Mouse (Mus musculus): Measurements from ENCODE around the gene Camkv. TPM values are rescaled to one million over a fixed set of nuclear protein-coding genes. Genes with fewer than 3 reads are reported as not detected.

Gene Camkv
- polyA plus RNA-seq, 1 experiment = 0.02 TPM

DNA sequence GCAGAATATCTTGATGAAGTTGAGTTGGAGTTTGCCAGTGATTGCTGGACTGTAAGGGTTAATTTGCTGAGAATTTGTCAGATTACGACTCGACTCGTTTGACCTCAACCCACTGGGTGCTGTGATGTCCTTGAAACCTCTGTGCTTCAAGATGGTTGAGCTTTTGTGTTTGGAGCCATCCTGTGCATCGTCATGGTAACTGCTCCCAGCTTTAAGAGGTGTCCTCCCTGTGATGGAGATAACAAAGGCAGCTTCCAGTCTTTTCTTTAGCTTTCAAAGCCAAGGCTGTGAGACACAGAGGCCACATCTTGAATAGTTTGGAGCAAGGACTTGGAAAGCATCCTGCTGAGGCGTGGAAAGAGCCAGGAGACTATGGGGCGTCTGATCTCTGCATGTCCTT lies 21.7 kb downstream of the Camkv start:
- DNase-seq (ENCODE audit: low read depth, low spot score) = no peak
- 65% methylated on average over 6 of the region's 6 CpGs for WGBS

GRCm38 (mm10) chr9:107959896-107960295 lies 24.4 kb downstream of the Camkv start:
- WGBS = 75% methylated on average over 6 of the region's 6 CpGs
- DNase-seq (ENCODE audit: low read depth, low spot score) = no peak

GRCm38 (mm10) chr9:107960928-107961327 lies 25.5 kb downstream of the Camkv start:
- DNase-seq (ENCODE audit: low read depth, low spot score) = no peak
- 82% methylated on average over 4 of the region's 4 CpGs for WGBS

DNA sequence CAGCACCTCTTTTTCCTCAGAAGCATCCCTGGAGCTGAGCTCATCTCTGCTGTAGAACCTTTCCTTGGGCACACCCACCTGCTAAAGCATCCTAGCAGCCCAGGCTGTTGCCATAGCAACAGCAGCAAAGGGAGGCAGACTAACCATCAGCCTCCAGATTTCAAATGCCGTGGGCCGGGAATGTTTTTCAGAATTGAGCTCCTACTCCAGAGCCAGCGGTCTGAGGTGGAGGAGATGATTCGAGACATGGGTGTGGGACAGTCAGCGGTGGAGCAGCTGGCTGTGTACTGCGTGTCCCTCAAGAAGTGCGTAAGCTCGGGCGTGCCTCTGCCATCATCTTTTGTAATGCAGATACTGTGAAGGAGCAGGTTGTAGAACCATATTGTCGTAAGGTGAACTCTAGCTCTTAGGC lies 25.9 kb downstream of the Camkv start:
- 90% methylated on average over 10 of the region's 10 CpGs for whole genome bisulfite sequencing
- no peak for DNase-seq (ENCODE audit: low read depth, low spot score)

GRCm38 (mm10) chr9:107961881-107962280 lies 26.4 kb downstream of the Camkv start:
- DNase-seq (ENCODE audit: low read depth, low spot score) = no peak
- WGBS = 61% methylated on average over 5 of the region's 5 CpGs

DNA sequence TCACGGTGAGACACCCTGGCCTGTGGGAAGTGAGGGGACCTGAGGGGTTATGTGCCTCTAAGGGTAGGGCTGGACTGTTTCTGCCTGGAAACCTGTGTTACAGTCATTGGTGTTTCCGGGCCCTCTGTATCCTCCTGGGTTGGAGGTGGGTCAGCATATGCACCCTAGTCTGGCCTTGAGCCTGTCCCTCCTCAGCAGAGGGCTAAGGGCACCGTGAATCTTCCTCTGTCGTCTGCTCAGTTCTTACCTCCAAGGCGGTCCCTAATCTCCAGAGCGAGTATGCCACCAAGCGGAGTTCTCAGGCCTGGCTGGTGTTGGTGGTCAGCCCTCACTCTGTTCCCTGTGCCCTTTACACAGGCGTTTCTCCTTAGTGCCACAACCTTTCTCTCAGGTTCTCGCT lies 27.4 kb downstream of the Camkv start:
- 97% methylated on average over 9 of the region's 9 CpGs for WGBS
- DNase-seq (ENCODE audit: low read depth, low spot score) = no peak

DNA sequence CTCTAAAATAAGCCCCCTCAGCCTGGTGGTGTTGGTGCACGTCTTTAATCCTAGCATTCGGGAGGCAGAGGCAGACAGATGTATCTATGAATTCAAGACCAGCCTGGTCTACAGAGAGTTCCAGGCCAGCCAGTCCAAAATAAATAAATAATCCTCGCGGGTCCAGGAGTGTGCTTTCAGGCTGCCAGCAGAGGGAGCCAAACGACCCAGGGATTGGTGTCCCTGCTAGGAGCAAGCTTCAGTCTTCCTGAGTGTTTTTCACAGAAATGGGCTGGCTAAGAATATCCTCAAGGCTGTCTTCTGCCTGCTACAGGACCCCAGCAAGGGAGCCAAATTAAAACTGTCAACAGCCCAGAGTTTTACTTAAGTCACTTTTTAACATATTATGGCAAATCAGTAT lies 28.2 kb downstream of the Camkv start:
- DNase-seq (ENCODE audit: low read depth, low spot score) = peak; percentile 69
- WGBS = 17% methylated on average over 5 of the region's 5 CpGs

DNA sequence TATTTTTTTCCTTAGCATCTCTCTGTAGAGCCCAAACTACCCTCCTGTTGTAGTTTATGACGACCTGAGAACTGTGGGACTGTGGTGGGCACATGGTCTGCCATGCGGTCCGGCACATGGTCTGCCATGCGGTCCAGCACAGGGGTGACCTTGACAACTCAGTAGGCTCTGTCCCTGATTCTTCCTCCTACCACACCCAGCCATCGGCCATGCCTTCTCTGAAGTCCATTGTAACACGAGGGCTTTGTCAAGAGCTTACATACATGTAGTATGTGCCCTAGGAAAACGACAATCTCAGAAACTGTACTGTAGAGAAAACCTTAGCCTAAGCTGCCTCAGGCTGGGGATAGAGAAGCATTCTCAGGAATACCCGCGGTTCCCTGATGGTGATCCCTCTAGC lies 29.2 kb downstream of the Camkv start:
- 89% methylated on average over 9 of the region's 9 CpGs for WGBS
- no peak for DNase-seq (ENCODE audit: low read depth, low spot score)

- WGBS = 85% methylated on average over 10 of the region's 10 CpGs
Measured at GRCm38 (mm10) chr9:107966676-107967075, 31.2 kb downstream of the Camkv start.

GRCm38 (mm10) chr9:107967437-107967836 lies 32.0 kb downstream of the Camkv start:
- DNase-seq (ENCODE audit: low read depth, low spot score) = no peak
- 84% methylated on average over 6 of the region's 6 CpGs for WGBS

More at GRCm38 (mm10) chr9:107966676-107967075, 31.2 kb downstream of the Camkv start:
- no peak for DNase-seq (ENCODE audit: low read depth, low spot score)

DNA sequence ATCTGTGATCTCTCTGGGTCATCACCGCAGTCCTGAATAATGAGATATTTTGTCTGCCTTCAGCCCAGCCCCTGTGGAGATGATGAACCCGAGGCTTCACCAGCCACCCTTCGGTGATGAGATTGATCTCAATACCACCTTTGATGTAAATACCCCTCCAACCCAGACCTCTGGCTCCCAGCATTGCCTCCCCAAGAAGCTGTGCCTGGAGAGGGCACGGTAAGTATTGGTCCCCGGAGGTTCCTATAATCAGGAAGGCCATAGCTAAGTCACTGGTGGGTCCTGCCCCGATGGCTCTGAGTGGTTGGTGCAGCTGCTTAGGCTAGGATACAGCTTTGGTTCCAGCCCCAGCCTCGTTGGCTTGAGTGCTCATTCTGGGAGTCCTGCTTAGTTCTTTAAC lies 33.1 kb downstream of the Camkv start:
- WGBS = 90% methylated on average over 7 of the region's 7 CpGs
- no peak for DNase-seq (ENCODE audit: low read depth, low spot score)

GRCm38 (mm10) chr9:107970311-107970710 lies 34.8 kb downstream of the Camkv start:
- 82% methylated on average over 5 of the region's 5 CpGs for WGBS
- no peak for DNase-seq (ENCODE audit: low read depth, low spot score)

GRCm38 (mm10) chr9:107971690-107972541 lies 36.4 kb downstream of the Camkv start:
- DNase-seq (ENCODE audit: low read depth, low spot score) = peak; percentile 21
- WGBS = 44% methylated on average over 8 of the region's 8 CpGs

GRCm38 (mm10) chr9:107974491-107975171 lies 39.2 kb downstream of the Camkv start:
- 78% methylated on average over 10 of the region's 10 CpGs for WGBS
- DNase-seq (ENCODE audit: low read depth, low spot score) = no peak

DNA sequence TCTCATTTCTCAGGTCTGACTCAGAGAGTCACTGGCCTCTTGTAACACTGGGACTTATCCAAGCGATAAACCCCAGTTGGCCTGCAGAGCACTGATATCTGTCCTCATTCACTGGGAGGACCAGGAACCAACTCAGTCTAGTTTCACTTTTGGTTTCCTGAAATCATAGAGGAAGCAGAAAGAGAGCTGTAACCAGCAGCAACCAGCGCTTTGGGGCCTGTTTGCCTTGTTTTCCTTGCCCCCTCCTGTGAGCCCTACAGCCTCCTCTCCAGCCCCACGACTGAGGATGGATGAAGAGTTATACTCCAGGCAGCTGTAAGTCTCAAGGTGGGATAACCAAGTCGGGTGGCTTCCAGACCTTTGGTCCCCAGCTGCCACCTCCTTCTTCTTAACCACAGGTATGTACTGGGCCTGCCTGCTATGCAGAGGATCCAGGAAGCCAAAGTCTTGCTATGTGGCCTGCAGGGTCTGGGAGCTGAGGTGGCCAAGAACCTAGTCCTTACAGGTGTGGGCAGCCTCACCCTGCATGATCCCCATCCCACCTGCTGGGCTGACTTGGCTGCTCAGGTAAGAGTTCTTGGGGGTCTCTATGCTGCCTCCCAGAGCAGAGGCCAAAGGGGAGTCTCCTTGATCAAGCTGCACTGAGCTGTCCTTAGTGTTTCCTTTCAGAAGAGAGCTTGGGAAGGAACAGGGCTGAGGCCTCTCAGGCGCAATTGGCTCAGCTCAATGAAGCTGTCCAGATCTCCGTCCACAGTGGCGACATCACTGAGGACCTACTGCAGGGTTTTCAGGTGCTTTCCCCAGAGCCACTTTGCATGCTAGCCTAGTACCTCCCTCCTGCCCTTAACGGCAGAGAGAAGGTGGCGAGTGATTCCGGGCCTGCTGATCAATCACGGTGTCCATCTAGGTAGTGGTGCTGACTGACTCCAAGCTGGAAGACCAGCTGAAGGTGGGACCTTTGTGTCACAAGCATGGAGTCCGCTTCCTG lies 40.2 kb downstream of the Camkv start, which contains the start of gene Uba7:
Gene Uba7 (plus strand): TSS at position 107 of the 988 bp plus-strand sequence.
- 54% methylated on average over 12 of the region's 12 CpGs for WGBS
- DNase-seq (ENCODE audit: low read depth, low spot score) = peak; percentile 83

DNA sequence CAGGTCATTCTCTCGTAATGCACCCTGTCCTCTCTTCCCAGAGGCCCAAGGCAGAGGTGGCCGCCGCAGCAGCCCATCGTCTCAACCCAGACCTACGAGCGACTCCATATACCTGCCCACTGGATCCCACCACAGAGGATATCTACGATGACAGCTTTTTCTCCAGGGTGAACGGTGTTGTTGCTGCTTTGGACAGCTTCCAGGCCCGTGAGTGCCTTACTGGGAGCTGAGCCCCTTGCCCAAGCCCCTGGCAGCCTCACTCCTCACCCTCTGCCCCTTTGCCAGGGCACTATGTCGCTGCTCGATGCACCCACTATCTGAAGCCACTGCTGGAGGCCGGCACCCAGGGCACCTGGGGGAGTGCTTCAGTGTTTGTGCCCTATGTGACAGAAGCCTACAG lies 43.3 kb downstream of the Camkv start:
- WGBS = 94% methylated on average over 12 of the region's 12 CpGs
- no peak for DNase-seq (ENCODE audit: low read depth, low spot score)

- 62% methylated on average over 7 of the region's 7 CpGs for WGBS
- DNase-seq (ENCODE audit: low read depth, low spot score) = no peak
Measured at GRCm38 (mm10) chr9:107981684-107982605, 46.5 kb downstream of the Camkv start.

DNA sequence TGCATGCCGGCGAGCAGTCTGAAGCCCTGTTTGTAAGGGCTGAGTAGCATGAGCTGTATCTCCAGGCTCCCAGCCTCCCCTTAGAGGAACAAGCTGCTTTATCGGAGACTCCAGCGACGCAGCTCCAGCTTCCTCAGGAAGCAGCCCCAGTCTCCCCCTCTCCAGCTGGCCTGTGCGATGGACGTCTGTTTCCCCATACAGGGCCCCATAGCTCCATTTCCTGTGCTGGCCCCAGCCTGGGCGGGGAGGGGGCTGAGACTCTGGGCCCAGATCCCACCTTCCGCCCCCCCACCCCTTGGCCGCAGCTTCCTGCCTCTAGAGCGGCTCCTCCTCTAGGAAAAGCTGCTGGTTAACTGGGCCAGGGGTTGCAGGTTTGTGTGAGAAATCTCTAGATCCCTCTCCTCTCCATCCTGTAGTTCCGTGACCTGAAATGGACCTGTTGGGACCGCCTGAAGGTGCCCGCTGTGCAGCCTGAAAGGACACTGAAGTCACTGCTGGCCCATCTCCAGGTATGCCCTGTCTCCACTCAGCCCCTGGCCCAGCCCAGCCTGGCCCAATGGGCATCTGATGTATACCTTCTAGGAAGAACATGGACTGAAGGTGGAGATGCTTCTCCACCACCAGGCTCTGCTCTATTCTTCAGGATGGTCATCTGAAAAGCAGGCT lies 47.3 kb downstream of the Camkv start, which contains the start of gene Gm20661:
Gene Gm20661 (plus strand): TSS at position 378 of the 666 bp plus-strand sequence.
- WGBS = 64% methylated on average over 14 of the region's 14 CpGs
- DNase-seq (ENCODE audit: low read depth, low spot score) = no peak
